Mouse (Mus musculus): ENCODE results near the gene Glcci1.

Glcci1 gene

DNA sequence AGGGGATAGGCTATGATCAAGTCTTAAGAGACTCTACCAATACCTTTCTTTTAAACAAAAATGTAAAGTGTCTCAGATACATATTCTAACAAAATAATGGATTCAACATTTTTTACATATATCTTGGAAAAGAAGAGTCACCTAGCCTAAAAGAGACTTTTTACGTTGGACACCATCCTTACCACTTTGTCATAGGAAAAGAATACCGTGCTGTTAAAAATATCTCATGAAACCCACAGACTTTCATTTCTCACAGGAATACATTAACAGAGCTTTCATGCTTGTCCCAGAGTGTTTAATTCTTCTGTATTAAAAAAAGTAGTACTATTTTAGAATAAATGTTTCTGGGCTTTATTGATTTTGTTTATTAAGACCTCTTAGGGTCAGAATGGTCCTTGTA is 41.8 kb downstream of the Glcci1 start:
- no peak for DNase-seq (ENCODE audit: low spot score in 2 of 2)

DNA sequence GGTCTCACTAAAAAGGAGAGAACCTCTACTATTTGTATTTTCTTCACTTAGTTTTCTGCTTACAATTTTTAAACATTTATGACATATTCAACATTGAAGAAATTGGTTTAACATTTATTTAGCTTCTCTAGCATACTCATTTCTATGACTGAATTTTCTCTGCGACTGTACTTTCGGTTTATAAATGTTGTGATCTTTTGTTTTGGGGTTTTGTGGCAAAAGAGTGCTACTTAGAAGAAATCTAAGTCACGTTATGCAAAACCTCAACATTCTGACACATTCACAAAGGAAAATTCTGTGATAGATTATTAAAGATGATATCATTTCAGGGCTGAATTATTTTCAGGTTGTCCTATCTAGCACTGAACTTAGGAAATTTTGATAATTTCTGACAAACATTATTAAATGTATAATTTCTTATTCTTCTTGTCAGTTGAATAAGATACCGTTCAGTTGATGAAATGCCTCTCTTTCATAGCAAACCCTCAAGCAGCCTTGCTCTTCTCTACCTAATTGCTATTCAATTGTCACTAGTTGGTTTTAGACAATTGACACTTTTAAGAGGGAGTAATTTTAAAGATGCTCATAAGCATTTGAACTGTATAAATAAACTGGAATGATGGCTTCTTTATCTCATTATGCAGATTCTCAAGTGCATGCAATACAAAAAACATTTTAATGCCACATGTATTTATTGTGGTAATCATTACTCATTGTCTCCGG is 47.6 kb downstream of the Glcci1 start:
- DNase-seq (ENCODE audit: low spot score in 2 of 2), result no peak

DNA sequence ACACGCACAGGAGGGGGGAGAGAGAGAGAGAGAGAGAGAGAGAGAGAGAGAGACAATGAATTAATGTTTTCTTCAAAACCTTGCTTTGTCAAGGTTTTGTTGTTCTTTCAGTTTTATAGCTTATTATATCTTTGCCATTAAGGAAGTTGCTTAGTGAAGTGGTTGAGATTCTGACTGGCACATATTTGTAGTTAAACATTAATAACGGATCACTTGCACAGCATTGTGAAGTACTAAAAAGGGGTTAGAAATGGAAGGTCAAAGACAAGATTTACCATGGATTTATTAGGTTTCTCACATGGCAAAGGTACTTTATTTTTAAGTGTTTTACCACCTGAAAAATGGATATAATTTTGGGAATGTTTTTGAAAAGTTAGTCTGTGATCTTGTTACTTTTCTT is 51.3 kb downstream of the Glcci1 start:
- DNase-seq (ENCODE audit: low spot score in 2 of 2), result no peak

DNA sequence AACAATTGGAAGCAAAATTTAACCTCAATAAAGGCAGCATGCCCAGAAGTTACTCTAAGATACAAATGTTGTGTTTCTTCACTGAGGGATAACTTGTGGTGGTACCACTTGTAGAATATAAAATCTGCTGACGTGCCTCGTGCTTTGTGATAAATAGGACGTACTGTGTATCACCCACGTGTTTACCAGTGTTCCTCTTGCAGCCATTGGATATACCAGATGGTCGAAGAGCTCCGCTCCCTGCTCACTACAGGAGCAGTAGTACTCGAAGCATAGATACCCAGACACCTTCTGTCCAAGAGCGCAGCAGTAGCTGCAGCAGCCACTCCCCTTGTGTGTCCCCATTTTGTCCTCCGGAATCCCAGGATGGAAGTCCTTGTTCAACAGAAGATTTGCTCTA is 73.0 kb downstream of the Glcci1 start:
- no peak for DNase-seq (ENCODE audit: low spot score in 2 of 2)

DNA sequence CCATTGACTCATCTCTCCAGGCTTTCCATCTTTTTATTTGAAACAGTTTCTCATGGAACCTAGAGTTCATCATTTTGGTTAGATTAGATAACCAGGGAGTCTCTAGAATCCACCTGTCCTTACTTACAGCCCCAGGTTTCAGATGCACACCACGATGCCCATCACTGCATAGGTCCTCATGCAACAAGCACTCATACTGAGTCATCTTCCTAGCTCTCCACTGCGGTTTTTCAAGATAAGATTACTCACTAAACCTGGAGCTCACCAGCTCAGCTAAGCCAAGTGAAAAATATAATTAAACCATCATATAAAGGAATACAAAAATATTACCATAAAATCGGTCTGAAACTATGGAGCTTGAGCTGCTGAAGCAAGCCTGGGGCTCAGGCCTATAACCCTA is 74.5 kb downstream of the Glcci1 start:
- DNase-seq (ENCODE audit: low spot score in 2 of 2), result no peak

DNA sequence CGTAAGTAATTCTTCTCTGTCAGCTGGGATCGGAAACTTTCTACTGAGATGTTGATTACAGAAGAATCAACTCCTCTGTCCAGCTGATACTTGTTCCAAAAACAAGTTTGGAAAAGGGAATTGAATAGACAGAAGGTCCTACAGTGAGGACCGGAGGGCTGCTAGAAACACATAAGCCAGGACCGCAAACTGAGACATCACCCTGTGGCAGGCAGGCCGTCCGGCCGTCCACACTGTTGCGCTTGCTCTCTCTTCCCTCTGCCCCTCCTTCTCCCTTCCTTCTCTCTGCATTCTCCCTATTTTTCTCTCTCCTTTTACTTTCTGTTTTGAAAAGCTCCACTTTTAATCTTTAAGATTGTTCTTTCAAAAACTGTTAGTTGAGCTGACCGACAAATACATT is 82.3 kb downstream of the Glcci1 start:
- no peak for DNase-seq (ENCODE audit: low spot score in 2 of 2)

DNA sequence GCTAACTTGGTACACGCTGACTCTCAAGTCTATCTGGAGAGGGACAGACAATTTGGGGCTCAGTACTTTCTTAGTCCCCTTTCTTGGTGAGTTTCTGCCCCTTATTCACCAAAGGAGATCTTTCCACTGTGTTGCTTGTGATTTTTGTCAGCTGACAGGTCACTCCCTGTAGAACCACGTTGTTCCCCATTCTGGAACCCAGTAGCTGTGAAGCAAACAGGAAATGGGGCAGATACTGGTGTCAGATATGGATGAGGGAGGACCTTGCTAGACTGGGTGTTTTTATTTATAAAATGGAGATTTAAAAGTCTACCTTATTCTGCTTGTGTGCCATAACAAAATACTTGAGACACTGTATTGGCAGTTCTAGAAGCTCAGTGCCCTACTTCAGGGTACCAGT is 108.0 kb downstream of the Glcci1 start:
- no peak for DNase-seq (ENCODE audit: low spot score in 2 of 2)

DNA sequence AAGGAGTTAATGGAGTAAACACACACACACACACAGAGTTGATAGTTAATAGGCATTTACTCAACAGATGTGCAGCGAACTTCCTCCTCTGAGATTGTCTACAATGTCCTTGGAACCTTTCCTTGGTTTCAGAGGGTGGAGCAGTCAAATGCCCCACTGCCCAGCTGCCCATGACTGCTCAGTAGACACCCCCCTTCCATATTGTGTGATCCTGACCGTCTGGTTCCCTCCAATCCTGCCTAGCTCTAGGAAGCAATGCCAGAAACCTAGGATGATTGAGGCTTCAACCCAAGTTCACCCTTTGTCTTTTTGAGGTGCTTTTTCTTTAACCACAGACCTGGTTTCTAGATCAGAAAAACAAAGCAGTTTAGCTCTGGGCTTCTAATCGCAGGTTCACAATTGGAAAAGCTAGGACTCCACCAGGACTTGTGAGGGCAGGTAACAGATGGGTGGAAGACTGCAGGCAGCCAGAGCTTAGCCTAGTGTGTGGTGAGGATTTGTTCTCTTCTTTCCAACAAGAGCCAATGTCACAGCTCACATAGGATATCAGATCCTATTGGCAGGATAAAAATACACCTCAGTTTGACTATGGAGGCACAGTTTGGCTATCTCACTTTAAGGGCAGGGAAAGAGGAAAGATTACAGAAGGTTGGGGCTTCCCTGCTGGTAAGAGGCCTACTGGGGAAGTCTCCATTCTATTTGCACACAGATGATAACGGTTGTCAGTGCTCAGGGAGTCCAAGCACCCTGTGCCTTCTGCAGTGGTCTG is 110.4 kb downstream of the Glcci1 start:
- DNase-seq (ENCODE audit: low spot score in 2 of 2), result no peak

DNA sequence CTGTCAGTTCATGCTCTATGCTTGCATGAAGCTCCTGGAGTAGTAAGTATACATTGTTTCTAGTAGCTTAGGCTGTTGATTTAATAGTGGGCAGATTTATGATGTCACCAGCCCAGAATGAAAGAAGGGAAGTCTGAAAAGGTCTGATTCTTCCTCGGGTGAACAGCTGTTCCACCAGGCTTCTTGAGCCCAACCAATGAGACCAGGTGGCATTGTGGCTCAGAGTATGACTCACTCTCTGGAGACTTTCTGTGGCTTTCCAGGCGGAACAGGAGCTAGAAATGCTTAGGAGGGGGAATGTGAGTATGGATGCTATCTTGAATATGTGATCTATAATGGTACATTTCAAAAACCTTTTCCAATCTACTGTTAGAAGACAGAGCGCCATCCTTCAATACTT is 113.6 kb downstream of the Glcci1 start:
- no peak for DNase-seq (ENCODE audit: low spot score in 2 of 2)

DNA sequence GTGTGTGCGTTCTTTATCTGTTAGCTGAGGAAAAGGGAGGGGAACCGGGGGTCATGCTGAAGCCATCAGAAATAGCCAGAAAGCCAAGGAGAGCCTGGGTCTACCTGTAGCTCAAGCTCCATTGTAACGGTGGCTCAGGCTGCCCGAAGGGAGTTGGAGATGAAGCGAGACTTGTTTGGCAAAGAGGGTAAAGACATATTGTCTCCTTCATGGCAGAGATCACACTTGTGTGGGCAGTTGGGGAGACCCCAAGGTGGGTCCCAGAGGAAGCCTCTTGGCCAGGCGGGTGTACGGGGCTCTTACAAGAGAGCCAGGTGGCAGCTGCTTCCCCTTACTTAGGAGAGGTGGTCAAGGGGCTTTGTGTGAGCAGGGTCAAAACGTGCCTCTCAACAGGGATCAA is 118.8 kb downstream of the Glcci1 start:
- no peak for DNase-seq (ENCODE audit: low spot score in 2 of 2)

DNA sequence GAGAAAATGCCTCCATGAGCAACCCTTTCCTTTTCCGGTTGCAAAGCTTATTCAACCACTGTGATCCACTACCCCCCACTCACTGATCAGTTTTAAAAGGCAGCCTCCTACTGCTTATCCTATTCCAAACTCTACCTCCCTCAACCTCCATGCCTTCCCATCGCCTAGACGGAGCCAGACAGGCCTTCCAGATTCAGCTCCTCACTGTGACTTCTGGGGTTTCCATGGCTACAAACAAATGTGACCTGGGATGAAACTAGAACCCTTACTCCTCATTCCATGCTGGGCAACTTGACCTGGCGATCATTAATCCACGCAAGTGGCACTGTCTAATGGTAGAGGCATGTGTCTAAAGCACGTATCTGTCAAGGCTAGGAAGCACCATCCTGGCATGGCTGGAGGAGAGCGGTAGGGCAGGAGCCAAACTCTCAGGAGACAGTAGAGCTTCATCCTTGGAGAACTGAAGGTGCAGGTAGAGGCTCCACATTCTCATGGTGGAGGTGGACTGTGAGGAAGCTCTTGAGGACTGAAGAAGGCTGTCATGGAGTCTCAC is 119.4 kb downstream of the Glcci1 start:
- no peak for DNase-seq (ENCODE audit: low spot score in 2 of 2)

DNA sequence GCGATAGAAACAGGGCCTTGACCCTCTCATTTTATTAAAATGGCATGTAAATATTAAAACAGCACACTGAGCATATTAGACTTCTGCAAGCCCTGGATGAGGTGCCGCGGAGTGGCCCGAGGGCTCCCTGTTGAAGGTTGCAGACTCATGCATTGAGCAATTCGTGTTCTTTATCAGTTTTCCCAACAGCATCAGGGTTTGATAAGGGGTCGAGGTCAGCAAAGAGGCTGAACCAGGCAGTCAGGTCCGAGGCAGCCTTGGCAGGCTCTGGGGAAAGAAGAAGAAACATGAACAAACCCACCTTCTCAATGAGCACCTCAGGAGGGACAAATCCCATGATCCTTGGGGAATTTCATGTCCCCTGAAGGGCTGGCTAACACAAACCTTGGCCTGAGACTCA is 121.1 kb downstream of the Glcci1 start:
- no peak for DNase-seq (ENCODE audit: low spot score in 2 of 2)

DNA sequence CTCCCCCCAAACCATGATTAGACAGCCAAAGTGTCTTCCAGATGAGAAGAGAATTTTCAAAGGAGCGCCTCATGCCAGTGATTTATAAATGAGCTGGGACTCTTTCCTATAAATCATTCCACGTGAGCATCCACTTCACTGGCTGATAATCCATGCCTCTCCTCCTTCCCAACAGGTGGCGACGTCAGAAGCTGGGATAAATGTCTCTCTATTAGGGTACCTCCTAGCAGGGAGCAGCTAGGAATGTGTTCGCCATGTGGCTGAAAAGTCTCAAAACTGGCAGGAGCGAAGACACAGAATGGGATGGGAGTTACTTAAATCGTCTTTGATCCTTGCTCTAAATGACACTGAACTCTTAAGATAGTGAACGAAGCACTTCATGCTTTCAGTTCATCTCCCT is 122.0 kb downstream of the Glcci1 start:
- no peak for DNase-seq (ENCODE audit: low spot score in 2 of 2)

DNA sequence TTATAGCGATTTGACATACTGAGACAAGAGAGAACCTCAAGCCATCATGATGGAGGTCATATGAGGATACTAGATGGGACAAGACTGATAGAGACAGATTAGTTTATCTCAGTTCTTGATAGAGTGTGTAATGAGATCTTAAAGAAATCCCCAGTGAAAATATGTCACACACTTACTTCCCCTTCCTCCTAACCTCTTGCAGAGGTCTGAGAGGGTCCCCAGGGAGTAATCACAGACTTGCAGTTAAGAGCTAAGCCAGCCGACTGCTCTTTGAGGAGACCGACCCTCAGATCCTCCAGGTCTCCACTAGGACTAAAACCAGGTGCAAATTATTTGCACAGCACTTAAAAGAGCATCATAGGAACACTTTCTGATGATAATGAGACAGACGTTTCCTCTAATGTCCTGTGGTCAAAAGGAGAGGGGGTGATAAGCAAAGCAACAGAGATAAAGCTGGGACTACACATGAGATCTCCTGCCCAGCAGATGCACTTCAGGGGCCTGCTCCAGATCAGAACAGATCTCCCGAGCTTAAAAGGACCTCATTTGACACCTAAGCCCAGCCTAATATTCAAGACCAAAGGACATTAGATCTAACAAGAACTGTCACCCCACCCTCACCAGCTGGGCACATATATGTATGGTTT is 122.7 kb downstream of the Glcci1 start:
- DNase-seq (ENCODE audit: low spot score in 2 of 2), result no peak

DNA sequence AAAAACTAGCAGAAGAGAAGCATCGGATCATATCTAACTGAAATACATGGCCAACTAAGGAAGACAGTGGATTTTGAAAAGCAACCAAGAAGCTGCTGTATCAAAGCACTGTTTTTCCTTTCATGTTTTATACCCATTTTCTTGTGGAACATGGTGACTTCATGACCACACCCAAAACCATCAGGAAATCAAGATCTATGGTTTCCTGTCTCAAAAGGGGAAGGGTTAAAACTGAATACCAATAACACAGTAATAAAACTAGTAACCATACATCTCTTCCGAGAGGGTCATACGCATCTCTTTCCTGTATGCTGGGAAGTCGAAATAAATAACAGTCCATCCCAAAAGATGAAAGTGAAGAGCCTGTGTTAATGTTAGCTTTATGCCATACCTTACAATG is 123.3 kb downstream of the Glcci1 start:
- DNase-seq (ENCODE audit: low spot score in 2 of 2), result no peak

DNA sequence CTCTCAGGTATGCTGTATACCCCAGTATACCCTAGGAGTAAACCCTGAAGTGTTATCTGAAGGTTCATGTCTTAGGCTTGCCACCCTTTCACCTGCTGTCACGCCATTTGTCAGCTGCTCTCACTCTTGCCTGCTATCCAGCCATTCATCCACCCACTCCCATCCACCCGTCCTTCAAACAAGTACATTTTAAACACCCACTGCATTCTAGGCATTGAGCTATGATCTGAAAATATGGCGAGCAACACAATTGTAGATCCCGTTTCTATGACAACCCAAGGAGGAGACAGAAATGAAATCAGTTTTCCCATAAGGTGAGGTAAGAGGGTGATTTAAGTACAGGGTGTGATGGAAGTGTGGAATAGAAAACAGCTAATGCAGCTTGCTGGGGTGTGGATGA is 128.7 kb downstream of the Glcci1 start:
- DNase-seq (ENCODE audit: low spot score in 2 of 2), result no peak

DNA sequence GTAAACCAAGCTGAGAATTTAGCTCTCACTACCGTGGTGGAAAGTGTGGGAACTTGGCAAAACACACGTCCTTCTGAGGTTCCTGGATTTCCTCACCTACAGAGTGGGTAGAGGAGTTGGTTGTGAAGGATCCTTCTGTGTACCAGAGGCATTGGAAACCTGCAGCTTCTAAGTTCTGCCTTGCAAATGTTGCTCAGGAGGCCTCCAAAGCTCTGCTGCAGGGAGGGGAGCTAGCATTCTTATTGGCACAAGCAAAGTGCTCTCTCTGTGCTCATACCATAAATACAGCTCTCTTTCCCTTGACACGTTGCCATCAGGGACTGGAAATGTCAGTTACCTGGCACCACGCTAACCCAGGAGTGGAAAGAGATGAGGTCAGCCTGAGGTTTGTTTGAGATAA is 129.5 kb downstream of the Glcci1 start:
- no peak for DNase-seq (ENCODE audit: low spot score in 2 of 2)

DNA sequence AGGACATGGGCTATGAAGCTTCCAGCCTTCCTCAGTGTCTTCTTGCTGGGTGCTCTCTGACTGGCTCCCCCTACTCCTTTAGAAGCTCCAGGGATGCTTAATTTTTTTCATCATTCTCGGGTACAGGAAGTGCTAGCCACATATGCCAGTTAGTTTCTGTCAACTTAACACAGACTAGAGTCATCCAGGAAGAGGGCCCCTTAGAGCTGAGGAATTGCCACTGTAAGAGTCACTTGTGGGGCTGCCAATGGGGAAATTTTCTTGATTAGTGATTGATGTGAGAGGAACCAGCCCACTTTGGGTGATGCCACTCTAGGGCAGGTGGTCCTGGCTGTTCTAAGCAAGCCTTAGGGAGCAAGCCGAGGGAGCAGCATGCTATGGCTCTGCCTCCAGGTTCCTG is 130.1 kb downstream of the Glcci1 start:
- no peak for DNase-seq (ENCODE audit: low spot score in 2 of 2)

DNA sequence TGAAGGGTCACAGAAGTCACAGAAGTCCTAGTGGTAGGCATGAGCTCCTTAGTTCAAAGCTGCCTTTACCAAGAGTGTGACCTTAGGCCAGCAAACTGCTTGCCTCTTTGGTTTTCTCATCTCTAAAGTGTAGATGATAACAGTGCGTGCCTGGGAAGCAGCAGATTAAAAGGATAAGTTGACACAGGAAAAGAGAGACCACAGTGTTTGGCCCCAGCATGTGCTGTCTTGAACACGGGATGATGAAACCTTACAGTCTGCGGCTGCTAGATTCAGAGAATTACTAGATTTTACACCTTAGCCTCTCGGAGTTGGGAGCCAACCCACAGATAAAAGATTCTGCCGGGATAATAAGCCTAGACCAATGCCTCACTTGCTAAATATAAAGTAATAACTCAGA is 131.5 kb downstream of the Glcci1 start:
- no peak for DNase-seq (ENCODE audit: low spot score in 2 of 2)

DNA sequence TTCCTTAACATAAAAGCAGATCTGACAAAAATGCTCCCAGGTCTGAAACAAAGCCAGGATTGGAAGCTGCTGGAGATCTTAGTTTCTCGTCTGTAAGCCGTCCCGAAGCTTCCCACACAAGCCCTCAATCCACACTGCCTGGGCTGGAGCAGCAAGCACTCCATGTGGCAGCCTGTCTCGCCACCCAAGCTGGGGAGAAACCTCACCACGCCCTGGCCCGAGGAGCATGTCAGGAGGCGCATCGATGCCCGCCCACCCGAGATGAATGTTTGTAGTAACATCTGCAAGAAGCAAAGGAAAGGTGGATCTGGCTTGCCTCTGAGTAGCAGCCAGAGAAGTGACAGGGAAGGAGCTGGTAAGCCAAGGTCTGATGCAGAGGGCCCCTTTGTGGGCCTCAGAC is 135.3 kb downstream of the Glcci1 start:
- no peak for DNase-seq (ENCODE audit: low spot score in 2 of 2)

DNA sequence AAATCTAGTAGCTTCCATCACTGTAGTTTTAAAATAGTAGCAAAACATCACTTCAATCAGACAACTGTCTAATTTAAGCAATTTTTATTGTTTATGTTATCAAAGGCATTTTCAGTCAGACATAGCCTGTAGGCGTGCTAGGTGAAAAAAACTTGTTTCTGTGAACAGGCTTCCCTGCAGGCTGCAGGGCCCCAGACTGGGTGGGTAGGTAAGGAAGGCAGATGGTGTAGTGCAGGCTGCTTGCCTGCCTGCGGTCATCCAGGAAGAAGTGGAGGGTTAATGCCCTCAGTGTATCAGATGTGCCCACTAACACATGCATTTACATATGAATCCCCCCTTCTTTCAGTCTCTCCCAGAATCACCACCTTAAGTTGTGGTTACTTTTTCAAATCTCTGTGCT is 136.3 kb downstream of the Glcci1 start:
- DNase-seq (ENCODE audit: low spot score in 2 of 2), result no peak
